Comparison of ENCODE assay signal across 11 mouse cellular contexts in genomic region chr5:32195857-32196609, GRCm38 (mm10). TPM values are rescaled to one million over a fixed set of nuclear protein-coding genes. Genes with fewer than 3 reads are reported as not detected.
DNase-seq lines count a peak whose midpoint lies in the region.
"Had no signal": no experiment of that assay in that cellular context is flagged by ENCODE, and none has a peak within 500 bp of the region (broad histone marks: within the 10 kb centered on the region; RNA-seq: fewer than 3 reads in every experiment).

No protein-coding gene starts in this region.

- peak; percentile 36 for DNase-seq in adrenal gland, adult 2 months
- no peak for DNase-seq in adrenal gland, postnatal 14 days
- DNase-seq in 416B (ENCODE audit: low read depth), result peak; percentile 79
- DNase-seq in kidney, adult 11 months, result peak; percentile 20
- peak; percentile 56 for DNase-seq in lung, postnatal 25 days (ENCODE audit: low spot score)
- DNase-seq in retina, embryonic 14.5 days (ENCODE audit: low spot score), result no peak
- DNase-seq in cerebellum, postnatal 14 days, result no peak
- no peak for DNase-seq in c-Kit-positive CD71-positive TER-119-positive erythroid progenitor cells, embryonic 14.5 days (ENCODE audit: low spot score)
- DNase-seq: left cerebral cortex, postnatal 4 days; right cerebral cortex, postnatal 4 days had no signal

RNA-seq across cellular contexts. Expression of gene Plb1, which starts 36.5 kb away (rescaled TPM):
- not detected for total RNA-seq in adrenal gland, adult 2 months (2021)
- 0.02 and 0.17 TPM in 2 replicates for polyA plus RNA-seq in adrenal gland, adult 2 months (2012; rRNA removed)
- total RNA-seq in adrenal gland, postnatal 14 days (2021), result 0.26 TPM in 1 of 2 replicates, not detected in the other
- polyA plus RNA-seq: forebrain, embryonic 15.5 days had no signal

Comparison
In these comparisons a context has a peak if more than half of its experiments do, and no peak if none do; other contexts are left out.
1. DNase-seq: peak in adrenal gland, adult 2 months (single experiment), 416B (single experiment), kidney, adult 11 months (single experiment) and lung, postnatal 25 days (single experiment); none in adrenal gland, postnatal 14 days (single experiment), retina, embryonic 14.5 days (single experiment), cerebellum, postnatal 14 days (0 of 2) and c-Kit-positive CD71-positive TER-119-positive erythroid progenitor cells, embryonic 14.5 days (single experiment).